Mouse (Mus musculus): Measurements from ENCODE around the gene Anxa10.

The Anxa10 gene

GRCm38 (mm10) chr8:62123098-62123497, at the start of gene Anxa10:
Anxa10 (minus strand) TSS chr8:62123150.
- no peak for DNase-seq (ENCODE audit: low spot score)

GRCm38 (mm10) chr8:62132662-62133366, 9.9 kb upstream of the Anxa10 start:
- DNase-seq (ENCODE audit: low spot score), result no peak

- DNase-seq (ENCODE audit: low spot score), result no peak
These were observed 25.7 kb downstream of the Anxa10 start for GRCm38 (mm10) chr8:62097213-62097612.

- DNase-seq (ENCODE audit: low spot score), result no peak
These were observed 41.1 kb downstream of the Anxa10 start for GRCm38 (mm10) chr8:62081804-62082203.

GRCm38 (mm10) chr8:62080195-62080802, 42.7 kb downstream of the Anxa10 start:
- DNase-seq (ENCODE audit: low spot score), result no peak

GRCm38 (mm10) chr8:62068305-62068704, 54.6 kb downstream of the Anxa10 start:
- no peak for DNase-seq (ENCODE audit: low spot score)

- no peak for DNase-seq (ENCODE audit: low spot score)
These were observed 62.6 kb downstream of the Anxa10 start for GRCm38 (mm10) chr8:62060357-62060756.

- no peak for DNase-seq (ENCODE audit: low spot score)
These were observed 76.1 kb downstream of the Anxa10 start for GRCm38 (mm10) chr8:62046809-62047208.

GRCm38 (mm10) chr8:62034351-62034750, 88.6 kb downstream of the Anxa10 start:
- no peak for DNase-seq (ENCODE audit: low spot score)

GRCm38 (mm10) chr8:62014582-62014981, 108.4 kb downstream of the Anxa10 start:
- DNase-seq (ENCODE audit: low spot score), result no peak

GRCm38 (mm10) chr8:62014166-62014565, 108.8 kb downstream of the Anxa10 start:
- DNase-seq (ENCODE audit: low spot score), result no peak
